Mouse (Mus musculus) left cerebral cortex, adult 8-10 months (tissue): ENCODE results near the gene Denr. TPM values are rescaled to one million over a fixed set of nuclear protein-coding genes. Genes with fewer than 3 reads are reported as not detected.

Source experiments
- DNase-seq, 2 experiments: peaks; one replicate each; pipeline ENCODE4 v3.0.0; 2022; ENCODE audit warnings: low spot score in 2 of 2
- total RNA-seq, 4 experiments: library from RNA; stranded (reverse); gene quantifications; 2 replicates each; pipeline ENCODE4 v1.2.4; 2022

Gene Denr
- total RNA-seq, 4 experiments from 2014 or later = 67.8 to 76.3 (median 73.0) TPM

DNA sequence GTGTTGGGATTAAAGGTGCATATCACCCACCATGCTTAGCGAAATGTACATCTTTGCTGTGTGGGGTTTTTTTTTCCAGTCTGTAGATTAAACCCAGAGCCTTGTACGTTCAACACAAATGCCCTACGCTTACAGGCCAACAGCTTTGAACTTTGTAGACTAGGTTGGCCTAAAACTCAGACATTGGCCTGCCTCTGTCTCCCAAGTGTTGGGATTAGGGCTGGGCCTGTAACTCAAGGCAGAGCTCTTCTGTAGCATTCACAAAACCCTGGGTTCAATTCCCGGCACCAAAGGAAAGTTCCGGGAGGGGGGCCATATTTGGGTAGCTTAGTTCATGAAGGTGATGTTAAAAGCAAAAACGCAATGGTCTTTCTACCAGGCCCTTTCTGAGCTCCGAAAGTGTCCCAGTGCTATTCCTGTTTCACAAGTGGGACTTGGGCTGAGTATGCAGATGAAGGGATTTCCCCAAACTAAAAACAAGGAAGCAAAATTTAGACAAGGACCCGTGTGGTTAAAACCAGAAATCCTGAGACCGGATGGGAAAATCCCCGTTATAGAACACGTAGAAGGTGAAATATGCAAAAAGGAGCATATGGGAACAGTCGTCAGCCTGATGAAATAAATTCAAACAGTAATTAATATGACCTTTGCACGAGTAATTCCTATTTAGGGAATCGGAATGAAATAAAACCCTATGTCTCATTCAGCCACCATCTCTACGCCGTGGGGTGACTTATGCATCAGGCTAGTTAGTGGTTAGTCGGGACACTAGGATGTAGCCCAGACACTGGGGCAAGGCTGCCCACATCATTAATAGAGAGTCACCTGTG, 614 bp upstream of the Denr start:
- no peak for DNase-seq

DNA sequence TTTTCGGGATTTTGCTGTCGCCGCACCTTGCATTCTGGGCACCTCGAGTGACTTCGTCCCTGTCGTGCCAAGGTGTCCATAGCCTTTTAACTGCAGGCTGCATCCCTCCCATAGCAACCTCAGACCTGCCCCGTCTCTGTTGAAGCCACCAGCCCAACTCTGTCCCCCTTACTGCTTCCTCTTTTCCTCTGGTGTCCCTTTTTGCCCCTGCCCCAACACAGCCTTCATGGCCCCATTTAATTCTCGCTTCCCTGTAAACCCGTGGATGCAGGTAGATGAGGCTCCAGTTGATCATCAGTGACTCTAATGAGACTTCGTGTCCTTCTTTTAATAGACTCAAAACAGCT, 629 bp downstream of the Denr start:
- DNase-seq = no peak

DNA sequence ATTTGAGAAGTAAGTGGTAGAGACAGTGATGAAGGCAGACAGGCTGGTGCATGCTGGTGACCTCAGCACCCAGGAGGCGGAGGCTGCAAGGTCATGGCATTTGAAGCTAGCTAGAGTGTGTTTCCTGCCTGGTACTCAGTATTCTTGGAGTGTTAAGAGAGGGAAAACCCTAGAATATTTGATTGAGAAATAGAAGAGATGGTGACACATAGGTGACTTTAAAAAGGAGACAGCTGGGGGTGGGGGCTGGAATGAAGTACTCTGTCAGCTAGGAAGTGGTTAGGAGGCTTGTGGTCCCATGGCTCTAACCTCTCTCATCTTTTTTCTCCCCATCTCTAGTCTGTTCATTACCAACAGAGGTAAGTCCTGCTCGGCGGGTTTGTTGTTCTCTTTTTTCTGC, 7.9 kb downstream of the Denr start:
- no peak for DNase-seq

DNA sequence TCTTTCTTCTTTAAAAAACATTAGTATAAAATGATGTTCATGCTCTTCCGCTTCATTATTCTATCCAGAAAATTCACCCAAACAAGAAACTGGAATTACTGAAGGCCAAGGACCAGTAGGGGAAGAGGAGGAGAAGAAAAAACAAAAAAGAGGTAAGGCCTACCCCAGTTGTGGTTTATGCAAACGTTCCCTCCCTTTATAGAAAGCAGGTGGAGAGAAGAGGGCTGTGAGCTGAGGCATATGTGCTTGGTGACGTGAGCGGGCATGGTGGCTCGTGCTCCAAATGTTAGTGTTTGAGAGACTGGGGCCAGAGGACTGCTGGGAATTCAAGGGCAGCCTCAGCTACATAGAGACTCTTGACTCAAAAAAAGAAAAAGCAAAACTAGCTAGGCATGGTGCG, 15.1 kb downstream of the Denr start:
- DNase-seq = no peak

DNA sequence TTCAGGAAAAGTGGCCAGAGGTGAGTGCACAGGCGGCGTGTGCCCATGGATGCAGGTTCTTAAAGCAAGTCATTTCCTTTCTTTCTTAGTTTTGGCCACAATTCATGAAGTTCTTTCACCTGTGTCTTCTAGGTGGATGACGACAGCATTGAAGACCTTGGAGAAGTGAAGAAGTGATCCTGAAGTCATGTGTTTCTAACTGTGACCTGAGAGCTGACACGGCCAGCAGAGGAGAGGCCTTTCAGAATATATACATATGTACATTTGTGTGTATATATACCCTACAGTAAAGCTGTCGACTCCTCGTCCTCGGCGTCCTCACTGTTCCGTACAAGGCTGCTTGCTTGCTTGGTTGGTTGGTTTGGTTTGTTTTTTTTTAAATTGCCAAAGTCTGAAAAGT, 20.1 kb downstream of the Denr start, which contains the start of gene Gm43518:
Gm43518 (plus strand) TSS at position 301 of the 400 bp plus-strand sequence.
- no peak for DNase-seq

DNA sequence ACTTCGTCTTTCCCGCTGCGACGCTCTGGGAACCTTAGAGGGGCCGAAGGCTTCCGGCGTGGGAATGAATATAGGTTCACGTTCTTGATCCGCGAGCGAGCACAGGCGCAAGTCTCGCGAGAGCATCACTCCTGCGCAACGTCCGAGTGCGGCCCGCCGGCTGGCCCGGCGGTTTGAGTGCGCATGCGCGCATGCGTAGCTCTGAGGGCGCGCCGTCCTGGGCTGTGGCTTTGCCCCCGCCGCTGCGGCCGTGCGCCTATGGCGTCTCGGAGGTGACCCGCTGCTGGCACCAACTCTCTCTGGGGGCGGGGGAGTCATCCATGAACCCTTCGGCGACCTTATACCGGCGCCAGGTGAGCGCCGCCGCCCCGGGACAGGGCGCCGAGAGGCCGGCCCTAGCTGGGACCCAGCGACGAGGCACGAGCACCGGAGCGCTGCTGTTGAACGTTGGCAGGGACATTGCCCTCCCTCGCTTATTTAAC, 23.6 kb downstream of the Denr start, which contains the start of gene Ccdc62:
Ccdc62 (plus strand) TSS at position 172 of the 482 bp plus-strand sequence.
- DNase-seq = peak; percentile 68 to 90

DNA sequence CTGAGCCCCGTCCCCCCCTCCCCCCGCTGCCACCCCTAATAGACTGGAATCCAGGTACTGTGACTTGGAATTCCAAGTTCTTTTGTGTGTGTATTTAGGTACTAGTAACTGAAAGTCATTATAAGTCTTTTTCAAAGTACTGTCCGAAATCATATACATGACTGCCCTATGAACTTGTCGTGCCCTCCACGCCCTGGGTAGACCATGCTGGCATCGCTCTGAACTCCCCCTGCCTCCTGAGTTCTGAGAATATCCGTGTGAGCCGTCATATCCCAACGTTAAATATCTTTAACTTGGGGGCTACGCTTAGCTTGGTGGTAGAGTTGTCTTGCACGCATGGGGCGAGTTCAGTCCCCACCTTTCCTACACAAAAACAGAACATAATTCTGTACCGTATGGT, 24.2 kb downstream of the Denr start:
- DNase-seq = no peak

DNA sequence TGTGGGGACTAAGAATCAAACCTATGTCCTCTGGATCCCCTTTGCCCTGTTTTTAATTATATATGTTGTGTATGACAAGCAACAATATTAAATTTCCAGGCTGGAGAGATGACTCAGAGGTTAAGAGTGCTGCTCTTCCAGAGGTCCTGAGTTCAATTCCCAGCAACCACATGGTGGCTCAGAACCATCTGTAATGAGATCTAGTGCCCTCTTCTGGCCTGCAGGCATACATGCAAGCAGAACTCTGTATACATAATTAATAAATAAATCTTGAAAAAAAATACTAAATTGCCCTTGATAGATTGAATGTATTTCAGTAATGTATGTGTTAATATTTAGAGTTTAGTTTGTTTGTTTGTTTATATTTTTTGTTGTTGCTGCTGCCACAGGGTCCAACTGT, 26.0 kb downstream of the Denr start:
- DNase-seq = no peak

DNA sequence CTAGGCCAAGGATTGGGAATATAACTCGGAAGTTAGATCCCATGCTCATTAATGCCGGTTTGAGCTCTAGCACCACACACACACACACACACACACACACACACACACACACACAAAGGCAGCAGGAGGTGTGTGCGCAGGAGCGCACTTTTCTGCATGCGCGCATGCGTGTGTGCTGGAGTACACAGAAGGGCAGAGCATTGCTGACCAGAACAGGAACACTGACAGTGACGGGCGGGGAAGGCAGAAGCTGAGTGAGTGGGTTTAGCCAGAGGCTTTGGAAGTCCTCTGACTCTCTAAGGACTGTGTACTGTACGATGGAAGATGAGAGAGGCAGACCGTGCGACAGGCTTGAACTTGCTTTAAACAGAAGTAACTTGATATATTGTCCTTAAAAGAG, 26.6 kb downstream of the Denr start:
- DNase-seq = no peak

DNA sequence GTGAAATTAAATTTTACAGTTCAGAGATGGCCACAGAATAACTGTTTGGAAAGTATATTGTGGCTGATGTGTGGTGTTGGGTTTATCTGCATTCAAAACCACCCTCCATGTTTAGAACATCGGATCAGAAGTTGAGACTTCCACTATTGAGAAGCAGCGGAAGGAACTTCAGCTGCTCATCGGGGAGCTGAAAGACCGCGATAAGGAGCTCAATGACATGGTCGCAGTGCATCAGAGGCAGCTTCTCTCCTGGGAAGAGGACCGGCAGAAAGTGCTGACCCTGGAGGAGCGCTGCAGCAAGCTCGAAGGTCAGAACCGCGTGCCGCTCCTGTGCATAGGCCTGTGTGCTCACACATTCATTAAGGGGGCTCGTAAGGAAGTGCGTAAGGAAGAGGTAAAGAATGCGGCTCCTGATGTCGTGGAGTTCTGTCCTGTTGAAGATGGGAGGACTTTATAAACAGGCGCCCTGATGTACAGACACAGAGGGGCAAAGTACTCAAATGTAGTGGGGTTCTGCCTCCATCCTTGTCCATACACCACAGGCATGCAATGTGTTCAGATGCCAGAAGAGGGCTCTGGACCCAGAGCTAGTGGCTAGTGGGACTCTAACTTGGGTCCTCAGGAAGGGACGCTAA, 27.1 kb downstream of the Denr start:
- no peak for DNase-seq

DNA sequence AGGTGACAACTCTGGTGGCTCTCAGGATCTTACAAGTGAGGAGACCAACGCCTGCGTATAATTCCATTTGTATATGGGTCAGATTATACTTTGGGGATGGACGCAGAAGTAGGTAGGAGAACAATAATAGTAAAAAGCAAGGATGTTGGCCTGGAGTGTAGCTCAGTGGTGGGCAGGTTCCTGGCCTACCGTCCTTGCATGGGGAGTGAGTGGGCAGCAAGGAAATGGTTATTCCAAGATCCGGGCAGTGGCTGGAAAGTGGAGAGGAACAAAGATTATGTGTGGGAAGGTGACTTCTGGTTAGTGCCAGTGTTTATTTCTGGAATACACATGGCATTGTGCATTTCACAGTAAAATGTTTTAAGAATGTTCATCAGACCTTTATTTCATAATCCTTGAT, 29.0 kb downstream of the Denr start:
- DNase-seq = no peak

DNA sequence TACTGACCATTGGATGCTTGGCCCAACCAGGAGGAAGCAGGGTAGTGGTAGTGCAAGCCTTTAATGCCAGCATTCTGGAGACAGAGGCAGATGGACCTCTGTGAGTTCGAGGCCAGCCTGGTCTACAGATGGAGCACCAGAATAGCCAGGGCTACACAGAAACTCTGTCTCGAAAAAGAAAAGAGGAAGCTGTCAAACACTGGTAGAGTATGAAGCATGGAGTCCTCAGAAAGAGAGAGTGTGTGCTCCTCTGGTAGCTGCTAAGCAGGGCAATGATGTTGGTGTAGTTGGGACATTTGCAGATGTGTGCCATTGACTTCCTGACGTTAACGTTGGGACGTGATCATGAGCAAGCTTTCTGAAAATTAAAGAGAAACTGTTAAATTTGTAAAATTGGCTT, 31.5 kb downstream of the Denr start:
- no peak for DNase-seq

DNA sequence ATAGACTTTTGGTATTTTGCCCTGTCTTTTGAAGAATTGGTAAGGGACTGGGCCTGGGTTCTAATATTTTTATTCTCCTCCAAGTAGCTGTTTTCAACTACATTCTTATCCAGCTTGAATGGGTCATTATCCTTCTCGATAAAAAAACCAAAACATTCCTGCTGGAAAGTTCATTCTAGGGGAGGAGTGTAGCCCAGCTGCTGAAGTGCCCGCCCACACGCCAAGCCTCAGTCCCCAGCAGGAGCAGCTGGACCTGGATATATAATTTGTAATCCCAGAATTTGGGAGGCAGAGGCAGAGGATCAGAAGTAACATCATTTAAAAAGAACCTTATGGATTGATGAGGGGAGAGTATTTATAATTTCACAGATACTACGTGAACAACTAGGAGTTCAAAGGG, 39.6 kb downstream of the Denr start:
- no peak for DNase-seq

DNA sequence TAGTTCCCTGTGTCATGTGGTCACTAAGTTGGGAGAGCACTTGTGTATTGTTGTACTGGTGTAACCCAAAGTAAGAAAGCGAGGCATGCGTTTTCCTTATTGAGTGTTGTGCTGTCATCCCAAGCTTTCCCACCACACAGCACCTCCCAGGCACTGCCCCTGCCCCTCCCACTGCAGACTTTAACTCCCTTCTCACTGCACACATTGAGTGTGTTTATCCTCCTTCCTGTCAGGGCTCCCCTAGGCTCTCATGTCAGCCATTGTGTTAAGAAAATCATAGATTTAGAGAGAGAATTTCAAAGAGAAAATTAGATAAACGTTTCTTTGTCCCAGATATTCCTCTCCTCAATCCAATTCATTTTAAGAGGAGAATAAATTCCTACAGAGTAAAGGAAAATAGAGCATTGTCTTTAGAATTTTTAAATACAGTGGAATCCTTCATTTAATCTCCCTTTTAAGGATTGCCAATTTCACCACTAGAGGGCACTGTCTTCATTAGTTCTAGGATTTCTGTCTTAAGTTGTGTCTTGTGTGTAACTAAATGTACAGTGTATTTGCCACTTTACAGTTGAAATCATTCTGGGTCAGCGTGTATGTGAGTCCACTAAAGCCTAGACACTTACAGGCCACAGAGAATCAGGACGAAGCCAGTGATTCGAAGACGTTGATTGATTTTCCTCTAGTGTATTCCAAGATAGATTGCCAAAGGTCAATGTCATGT, 40.2 kb downstream of the Denr start:
- no peak for DNase-seq

DNA sequence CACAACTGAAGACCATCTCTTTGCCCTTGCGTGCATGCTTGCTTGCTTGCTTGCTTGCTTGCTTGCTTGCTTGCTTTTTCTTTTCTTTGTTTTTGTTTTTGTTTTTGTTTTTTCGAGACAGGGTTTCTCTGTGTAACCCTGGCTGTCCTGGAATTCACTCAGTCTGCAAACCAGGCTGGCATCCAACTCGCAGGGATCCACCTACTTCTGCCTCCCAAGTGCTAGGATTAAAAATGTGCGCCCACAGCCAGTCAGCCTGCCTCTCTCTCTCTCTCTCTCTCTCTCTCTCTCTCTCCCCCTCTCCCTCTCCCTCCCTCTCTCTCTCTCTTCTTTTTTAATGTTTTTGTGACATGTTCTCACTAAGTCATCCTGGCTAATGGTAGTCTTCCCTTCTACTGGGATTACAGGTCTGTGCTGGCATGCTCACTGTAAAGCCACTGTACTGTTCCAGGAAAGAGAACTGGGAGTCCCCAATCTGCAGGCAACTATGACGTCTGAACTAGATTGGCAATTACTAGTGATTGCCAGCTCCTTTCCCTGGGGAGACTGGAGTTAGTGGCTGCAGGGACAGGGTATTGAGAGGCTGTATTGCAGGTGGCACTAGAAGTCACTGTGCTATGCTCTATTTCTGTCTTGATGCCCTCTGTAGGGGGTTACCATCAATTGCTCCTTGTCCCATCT, 45.5 kb downstream of the Denr start:
- no peak for DNase-seq

DNA sequence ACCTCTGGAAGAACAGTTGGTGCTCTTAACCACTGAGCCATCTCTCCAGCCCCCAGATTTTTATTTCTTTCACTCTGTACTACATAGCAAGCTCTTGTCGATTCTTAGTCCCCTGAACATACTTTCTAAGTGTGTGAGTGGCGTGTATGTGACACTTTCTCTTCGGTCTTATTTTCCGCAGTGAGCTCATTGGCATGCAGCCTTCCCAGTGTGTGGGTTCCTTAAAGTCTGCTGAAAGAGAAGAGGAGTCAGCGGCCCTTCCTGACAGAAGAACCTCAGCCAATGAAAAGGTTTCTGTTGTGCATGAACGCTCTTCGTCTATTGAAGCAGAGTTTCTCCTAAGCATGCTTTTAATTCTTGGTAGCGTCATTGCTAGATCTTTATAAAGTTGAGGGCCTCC, 50.2 kb downstream of the Denr start:
- DNase-seq = no peak

DNA sequence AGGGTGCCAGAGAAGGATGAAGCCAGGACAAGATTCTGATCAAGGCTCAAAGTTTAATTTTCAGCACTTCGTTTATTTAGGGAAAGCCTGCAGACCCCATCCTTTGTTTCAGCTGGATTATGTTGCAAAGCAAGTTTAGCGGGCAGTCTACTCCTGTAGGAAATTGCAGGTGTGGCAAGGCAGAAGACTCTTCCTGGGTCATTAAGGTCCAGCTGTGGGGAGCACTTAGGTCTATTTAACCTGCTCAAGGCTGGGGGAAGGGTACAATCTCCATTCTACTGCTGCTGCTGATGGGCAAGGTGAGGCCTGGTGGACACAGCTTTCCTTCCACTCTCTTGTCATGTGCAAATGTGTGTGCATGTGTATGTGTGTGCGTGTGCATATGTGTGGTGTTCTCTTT, 52.0 kb downstream of the Denr start:
- no peak for DNase-seq

DNA sequence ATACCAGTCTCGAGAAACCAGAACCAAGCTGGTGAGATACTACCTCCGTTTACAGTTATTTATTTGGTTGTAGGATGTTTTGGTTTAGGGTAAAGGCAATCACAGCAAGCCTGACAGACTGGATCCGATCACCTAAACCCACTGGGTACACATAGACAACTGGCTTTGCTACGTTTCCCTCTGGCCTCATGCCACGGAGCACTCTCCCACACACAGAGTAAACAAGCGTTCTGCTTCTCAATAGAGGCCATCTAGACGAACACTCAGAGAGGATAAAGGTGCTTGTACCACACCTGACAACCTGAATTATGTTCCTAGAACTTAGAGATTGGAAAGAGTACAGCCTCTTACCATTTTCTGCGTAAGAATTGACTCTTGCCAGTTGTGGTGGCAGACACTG, 53.2 kb downstream of the Denr start:
- no peak for DNase-seq

DNA sequence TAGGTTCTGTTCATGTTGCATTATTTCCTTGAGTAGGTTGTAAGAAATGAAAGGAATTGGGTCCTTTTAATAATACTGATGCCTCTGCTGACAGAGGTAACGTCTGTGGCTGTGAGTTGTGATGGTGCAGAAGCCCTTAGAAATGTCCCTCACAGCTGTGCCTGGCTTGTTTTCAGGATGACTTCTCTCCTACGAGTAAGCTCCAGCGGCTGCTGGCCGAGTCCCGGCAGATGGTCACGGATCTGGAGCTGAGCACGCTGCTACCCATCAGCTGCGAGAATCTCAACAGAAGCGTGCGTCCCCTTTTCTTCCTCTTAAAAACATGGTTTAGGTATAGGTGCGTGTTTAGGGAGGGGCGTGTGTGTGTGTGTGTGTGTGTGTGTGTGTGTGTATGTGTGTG, 54.1 kb downstream of the Denr start:
- DNase-seq = no peak

DNA sequence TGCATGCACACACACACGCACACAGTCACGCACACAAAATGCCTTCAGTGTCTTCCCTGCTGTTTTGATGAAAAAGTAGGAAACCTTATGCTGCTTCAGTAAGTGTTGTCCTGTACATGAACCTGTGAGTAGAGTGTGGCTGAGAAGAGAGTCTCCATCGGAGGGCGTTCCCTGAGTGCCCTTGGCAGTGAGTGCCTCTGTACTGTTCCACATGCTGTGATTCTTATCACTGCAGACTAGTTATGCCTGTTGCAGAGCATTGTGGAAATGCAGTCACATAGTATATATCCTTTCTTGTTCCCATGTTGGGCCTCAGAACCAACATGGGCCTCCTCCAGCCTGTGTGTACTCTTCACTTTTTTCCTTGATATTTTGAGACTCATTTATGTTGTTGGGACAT, 57.2 kb downstream of the Denr start:
- DNase-seq = no peak

DNA sequence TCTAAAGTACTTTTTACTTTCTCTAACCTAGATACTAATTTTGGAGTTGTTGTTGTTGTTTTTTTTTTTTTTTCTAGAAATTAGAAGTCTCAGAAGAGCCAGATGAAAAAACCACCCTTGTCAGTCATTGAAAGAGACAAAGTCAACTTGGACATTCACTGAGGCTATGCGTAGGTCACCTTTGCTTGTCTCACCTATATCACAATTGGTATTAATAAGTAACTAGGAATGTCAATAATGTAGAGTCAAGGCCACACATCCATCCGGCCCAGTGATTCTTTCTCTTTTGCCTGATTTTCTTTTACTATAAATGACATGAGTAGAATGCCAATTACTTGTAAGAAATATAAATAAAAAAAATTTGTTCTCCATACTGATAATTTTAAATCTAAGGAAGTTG, 59.8 kb downstream of the Denr start:
- DNase-seq = no peak

DNA sequence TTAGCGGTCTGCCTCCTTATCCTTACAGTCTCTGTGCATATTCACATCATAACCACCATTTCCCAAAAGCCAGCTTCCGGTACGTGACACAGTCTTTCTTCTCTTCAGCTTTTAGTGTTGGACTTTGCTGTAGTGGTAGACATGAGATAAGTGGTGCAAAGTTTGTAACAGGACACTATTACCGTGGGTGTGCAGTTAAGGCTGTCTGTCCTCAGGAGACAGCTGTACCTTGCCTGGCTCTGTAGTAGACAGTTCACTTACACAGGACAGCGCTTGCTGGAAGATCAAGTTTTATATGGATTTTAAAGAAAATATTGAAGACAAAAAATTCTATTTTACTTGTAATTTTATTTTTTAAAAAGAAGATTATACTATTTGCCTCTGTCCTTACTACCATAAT, 61.5 kb downstream of the Denr start:
- no peak for DNase-seq
